Mouse (Mus musculus) cerebellum, postnatal 4 days (tissue): ENCODE data around the gene Fstl4.

Experiments used
- DNase-seq, 2 experiments: peaks; one replicate each; pipeline ENCODE4 v3.0.0; 2022; ENCODE audit warnings: low spot score in 2 of 2, mixed read lengths in 1 of 2

Gene Fstl4

GRCm38 (mm10) chr11:53202459-53203250 is 438.2 kb downstream of the Fstl4 start:
- DNase-seq, result no peak

DNA sequence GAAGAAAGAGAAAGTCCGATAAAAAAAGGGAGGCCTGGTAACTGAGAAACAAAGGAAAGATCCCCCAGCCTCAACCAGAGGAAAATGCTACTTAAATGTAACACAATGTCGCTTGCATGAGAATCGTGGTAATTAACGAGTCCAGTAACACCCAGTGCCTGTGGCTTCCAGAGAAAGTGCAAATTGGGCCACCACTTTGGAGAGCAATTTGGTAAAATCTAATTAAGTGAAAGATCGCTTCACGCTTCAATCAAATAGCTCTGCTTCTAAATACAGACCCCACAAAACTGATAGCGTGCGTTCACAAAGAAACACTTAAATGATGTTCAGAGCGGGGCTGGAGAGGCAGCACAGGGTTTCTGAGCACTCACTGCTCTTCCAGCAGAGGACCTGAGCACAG is 446.4 kb downstream of the Fstl4 start:
- no peak for DNase-seq

- peak in 1 of 2 experiments; percentile 4 for DNase-seq
Measured at GRCm38 (mm10) chr11:53229011-53229410, 464.6 kb downstream of the Fstl4 start.

DNA sequence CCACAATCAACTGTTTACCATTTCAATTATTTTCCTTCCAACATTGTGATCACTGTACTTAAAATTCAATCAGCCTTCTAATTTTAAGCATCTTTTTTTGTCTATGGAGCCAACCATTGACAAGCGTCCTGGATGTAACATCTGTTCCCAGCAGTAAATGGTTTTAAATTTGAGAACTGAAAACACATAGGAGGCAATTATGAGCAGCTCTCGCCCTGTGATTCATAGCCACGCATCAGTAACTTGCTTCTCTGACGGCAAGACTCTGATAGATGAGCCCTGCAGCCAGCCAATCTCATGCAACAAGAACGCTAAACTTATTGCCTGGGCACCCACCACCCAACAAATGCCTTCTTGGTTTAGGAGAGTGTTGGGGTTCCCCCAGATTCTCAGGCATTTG is 467.4 kb downstream of the Fstl4 start:
- DNase-seq, result no peak

- no peak for DNase-seq
Measured at GRCm38 (mm10) chr11:53233590-53233989, 469.2 kb downstream of the Fstl4 start.
